Mouse (Mus musculus): Measurements from ENCODE around the gene Itsn1. TPM values are rescaled to one million over a fixed set of nuclear protein-coding genes. Genes with fewer than 3 reads are reported as not detected.

Itsn1 gene
- polyA plus RNA-seq, 1 experiment = 24.3 TPM

GRCm38 (mm10) chr16:91964308-91965178, 235.5 kb downstream of the Itsn1 start:
- Histone ChIP-seq H3K36me3 (ENCODE audit: control insufficient read depth, insufficient read depth) (no peaks in the 10 kb centered on the region), H3K27me3 (ENCODE audit: control insufficient read depth, insufficient read depth, insufficient read length) (no peaks in the 10 kb centered on the region), H3ac (ENCODE audit: control insufficient read depth, insufficient read length, low read depth) (no peak overlapping the region), H3K4me3 (ENCODE audit: insufficient read depth, poor library complexity, severe bottlenecking) (no peak overlapping the region), H3K79me2 (ENCODE audit: control insufficient read depth, insufficient read depth) (peaks cover 10% of the 10 kb centered on the region), H3K79me3 (ENCODE audit: low read depth) (peaks cover 1% of the 10 kb centered on the region)
- TF ChIP-seq MYOD1 (IDR thresholded peaks at IDR 0.05; ENCODE audit: control insufficient read depth, insufficient read length, low read depth) (peak; percentile 93), CTCF (IDR thresholded peaks at IDR 0.05; ENCODE audit: control insufficient read depth, insufficient read depth, insufficient read length) (no peak)

- no peak for TF ChIP-seq CTCF (IDR thresholded peaks at IDR 0.05; ENCODE audit: control insufficient read depth, insufficient read depth, insufficient read length)
- no peak for TF ChIP-seq MAX (IDR thresholded peaks at IDR 0.05)
- no peak for TF ChIP-seq USF1 (IDR thresholded peaks at IDR 0.05; ENCODE audit: low read depth)
- TF ChIP-seq FOSL1 (IDR thresholded peaks at IDR 0.05; ENCODE audit: insufficient read depth, low read length, poor library complexity, severe bottlenecking) = no peak
- no peak for TF ChIP-seq MYOD1 (IDR thresholded peaks at IDR 0.05; ENCODE audit: control insufficient read depth, insufficient read length, low read depth)
- Histone ChIP-seq H3K79me3 (ENCODE audit: low read depth) (no peaks in the 10 kb centered on the region), H3K36me3 (ENCODE audit: control insufficient read depth, insufficient read depth) (no peaks in the 10 kb centered on the region), H3K27me3 (ENCODE audit: control insufficient read depth, insufficient read depth, insufficient read length) (no peaks in the 10 kb centered on the region), H3ac (ENCODE audit: control insufficient read depth, insufficient read length, low read depth) (no peak overlapping the region), H3K79me2 (ENCODE audit: control insufficient read depth, insufficient read depth) (peaks cover 5% of the 10 kb centered on the region), H3K4me3 (ENCODE audit: insufficient read depth, poor library complexity, severe bottlenecking) (no peak overlapping the region)
These were observed 239.6 kb downstream of the Itsn1 start for GRCm38 (mm10) chr16:91968725-91969124.

- Histone ChIP-seq H3ac (ENCODE audit: control insufficient read depth, insufficient read length, low read depth) (no peak overlapping the region), H3K4me3 (ENCODE audit: insufficient read depth, poor library complexity, severe bottlenecking) (no peak overlapping the region), H3K79me3 (ENCODE audit: low read depth) (no peaks in the 10 kb centered on the region), H3K79me2 (ENCODE audit: control insufficient read depth, insufficient read depth) (no peaks in the 10 kb centered on the region), H3K36me3 (ENCODE audit: control insufficient read depth, insufficient read depth) (no peaks in the 10 kb centered on the region), H3K27me3 (ENCODE audit: control insufficient read depth, insufficient read depth, insufficient read length) (no peaks in the 10 kb centered on the region)
- TF ChIP-seq MYOG (IDR thresholded peaks at IDR 0.05; ENCODE audit: control insufficient read depth, extremely low read depth, insufficient read length) (no peak), CEBPB (IDR thresholded peaks at IDR 0.05; ENCODE audit: low read depth) (no peak), FOSL1 (IDR thresholded peaks at IDR 0.05; ENCODE audit: insufficient read depth, low read length, poor library complexity, severe bottlenecking) (peak; percentile 92), MYOD1 (IDR thresholded peaks at IDR 0.05; ENCODE audit: control insufficient read depth, insufficient read length, low read depth) (peak; percentile 6)
These were observed 240.5 kb downstream of the Itsn1 start for GRCm38 (mm10) chr16:91969516-91970031.

Small RNA genes within 50 kb of the gene (microRNA-seq; reads per million reads assigned to microRNA genes)
- gene Gm27773 (ENCODE audit: borderline microRNAs expressed) = not detected

Other genes starting within 250 kb of the Itsn1 start
- gene Ifnar1, start 244.0 kb upstream of the Itsn1 start, polyA plus RNA-seq (2012; fragmentation: generic; extraction: Trizol) = 18.1 TPM
- 9.1 TPM for gene Ifngr2, start 182.2 kb upstream of the Itsn1 start, polyA plus RNA-seq (2012; fragmentation: generic; extraction: Trizol)
- gene Tmem50b, start 131.5 kb upstream of the Itsn1 start, polyA plus RNA-seq (2012; fragmentation: generic; extraction: Trizol) = 15.1 TPM
- gene Dnajc28, start 110.3 kb upstream of the Itsn1 start, polyA plus RNA-seq (2012; fragmentation: generic; extraction: Trizol) = 0.16 TPM
- 131 TPM for gene Gart, start 82.3 kb upstream of the Itsn1 start, polyA plus RNA-seq (2012; fragmentation: generic; extraction: Trizol)
- gene Son, start 81.8 kb upstream of the Itsn1 start, polyA plus RNA-seq (2012; fragmentation: generic; extraction: Trizol) = 53.5 TPM
- 12.2 TPM for gene Donson, start 40.5 kb upstream of the Itsn1 start, polyA plus RNA-seq (2012; fragmentation: generic; extraction: Trizol)
- gene Cryzl1, start 306 bp upstream of the Itsn1 start, polyA plus RNA-seq (2012; fragmentation: generic; extraction: Trizol) = 16.7 TPM